Mouse (Mus musculus) frontal cortex, postnatal 36 days (tissue): ENCODE results near the gene Apbb2.

ENCODE experiments used
- DNase-seq, 2 experiments: peaks; one replicate each; pipeline ENCODE4 v3.0.0; 2022; ENCODE audit warnings: low spot score in 2 of 2

Gene Apbb2

DNA sequence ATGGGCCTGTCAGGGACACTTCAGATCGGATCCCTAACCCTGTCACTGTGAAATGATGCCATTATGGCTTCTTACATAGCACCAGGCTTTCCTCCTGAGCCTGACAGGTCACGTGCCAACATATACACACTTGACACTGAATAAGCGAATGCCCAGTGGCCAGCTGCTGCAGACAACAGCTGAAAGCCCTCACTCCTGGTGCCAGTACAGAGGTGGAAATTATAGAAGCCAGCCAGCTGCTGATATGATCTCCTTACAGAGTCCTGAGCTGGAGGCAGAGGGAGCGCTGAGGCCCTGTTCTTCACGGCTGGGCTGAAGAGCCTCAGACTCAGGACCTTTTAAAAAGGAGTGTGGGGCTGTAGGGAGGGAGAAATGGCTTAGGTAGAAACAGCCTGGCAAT lies 234.5 kb downstream of the Apbb2 start:
- DNase-seq: no peak

DNA sequence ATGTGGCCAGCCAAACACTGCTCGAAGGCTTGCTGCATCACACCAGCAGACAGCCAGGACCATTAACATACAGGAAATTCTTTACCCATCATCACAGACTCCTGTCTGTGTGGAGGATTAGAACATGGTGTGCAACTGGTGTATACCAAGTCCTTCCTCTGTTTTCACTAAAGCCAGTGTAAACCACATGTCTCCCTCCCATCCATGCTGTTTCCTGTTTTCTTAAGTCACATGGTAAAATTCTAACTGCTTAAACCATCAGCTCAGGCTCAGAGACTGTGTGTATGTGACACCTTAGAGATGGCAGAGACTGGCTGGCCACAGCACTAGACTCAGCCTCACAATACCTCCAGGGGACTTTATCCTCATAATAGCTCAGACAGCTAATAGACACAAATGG lies 236.5 kb downstream of the Apbb2 start:
- DNase-seq: no peak

DNA sequence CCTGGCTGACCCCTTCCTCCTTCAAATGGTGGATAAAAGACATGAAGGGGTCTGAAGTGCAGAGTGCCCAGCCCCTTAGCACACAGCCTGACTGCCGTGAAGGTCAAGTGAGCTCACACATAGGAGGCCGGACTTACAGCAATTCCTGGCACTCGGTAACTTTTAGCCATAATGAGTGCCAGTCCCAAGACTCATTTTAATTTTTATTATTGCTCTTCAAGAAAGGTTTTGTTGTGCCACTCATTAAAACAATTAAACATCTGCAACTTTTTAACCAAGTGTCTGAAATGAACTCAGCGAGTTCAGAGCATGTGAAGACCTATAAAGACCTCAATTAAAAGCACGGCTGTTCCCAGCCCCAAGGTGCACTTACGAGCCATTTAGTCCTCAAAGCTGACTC lies 239.6 kb downstream of the Apbb2 start:
- DNase-seq: no peak

DNA sequence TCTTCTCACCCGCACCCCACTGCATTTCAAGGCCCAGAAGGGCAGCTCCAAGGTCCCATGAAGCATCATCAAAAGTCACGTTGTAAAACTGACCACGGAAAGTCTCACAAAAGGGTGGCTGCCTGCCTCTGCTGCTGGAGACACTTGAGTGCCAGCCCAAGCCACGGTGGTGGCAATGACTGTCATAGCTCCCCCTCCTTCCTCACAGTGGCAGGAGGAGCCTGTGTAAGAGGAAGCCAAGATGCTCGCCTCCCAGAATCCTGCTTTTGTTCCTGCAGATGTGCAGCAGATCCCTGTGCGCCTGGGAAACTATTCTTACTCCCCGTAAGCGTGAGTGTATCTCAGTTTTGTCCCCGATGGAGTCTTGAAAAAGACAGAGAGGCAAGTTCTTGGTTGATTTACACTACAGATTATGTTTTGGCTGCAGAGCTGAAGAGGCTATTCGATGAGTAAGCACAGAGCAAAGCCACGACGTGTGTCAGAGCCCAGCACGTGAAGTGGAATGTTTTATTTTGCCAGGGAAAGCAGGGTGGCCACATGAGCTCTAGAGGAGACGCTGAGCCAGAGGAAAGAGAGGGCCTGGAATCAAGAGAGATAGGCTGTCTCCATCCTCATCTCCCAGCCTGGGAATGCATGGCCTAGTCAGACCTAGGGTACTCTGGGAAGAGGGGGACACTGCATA lies 241.9 kb downstream of the Apbb2 start:
- DNase-seq: no peak

DNA sequence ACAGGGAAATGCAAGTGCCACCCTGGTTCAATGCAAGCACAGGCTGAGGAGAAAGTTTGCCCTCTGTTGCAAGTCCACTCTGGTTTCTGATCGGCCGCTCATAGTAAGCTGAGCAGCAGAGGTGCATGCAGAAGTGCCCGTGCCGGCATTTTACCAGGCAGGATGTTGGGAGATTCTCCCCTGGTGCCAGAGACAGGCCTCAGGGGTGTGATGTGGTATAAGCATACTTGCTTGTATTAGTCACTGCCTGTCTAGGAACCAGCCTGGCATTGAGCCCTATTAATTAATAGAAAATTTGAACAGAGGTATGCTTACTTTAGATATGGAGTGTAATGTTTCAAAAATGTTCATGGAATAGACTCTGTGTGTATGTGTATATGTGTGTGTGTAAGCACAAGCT lies 244.2 kb downstream of the Apbb2 start:
- DNase-seq: no peak

DNA sequence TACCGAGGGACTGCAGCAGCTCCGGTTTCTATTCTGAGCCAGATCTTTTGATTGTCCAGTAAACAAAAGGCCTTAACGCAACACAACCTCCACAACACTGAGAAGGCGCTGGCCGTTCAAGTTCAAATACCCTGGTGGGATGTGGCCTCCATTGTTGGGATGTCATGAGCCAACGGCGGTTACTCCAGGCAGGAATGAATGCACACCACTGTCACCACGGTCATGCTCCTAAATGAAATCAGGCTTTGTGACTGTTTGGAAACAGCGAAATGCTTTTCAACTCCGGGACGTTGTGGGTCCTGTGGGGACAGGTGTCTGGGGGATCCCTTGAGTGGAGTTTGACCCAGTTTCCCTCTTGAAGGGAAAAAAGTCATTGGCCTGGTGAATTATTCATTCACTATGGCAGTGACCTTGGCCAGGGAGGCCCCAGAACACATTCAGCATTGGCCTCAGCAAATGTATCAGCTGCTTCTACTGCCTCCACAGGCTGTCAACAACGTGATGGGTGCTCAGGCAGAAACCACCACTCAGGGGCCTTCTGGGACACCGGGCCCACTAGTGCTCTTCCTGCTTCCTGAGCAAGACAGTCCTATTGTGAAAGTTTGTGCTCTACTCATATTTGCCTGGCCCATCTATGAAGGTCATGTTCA lies 244.9 kb downstream of the Apbb2 start:
- no peak for DNase-seq

DNA sequence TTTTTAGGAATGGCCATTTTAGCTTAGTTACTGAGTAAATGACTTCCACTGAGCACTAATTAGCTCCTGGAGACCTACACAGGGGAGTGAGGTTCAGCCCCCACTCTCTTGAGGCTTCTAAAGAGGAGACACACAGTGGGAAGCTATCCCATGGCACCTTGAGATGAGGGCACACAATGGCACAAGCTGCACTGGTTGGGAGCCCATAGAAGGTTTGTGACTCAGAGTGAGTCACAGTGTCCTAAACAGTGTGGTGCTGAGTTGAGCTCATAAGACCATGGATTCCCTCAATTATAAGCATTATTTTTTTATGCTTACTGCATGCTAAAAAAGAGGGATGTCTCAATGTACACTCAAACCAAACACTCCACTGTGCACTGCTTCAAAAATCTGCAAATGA lies 247.5 kb downstream of the Apbb2 start:
- DNase-seq: no peak

DNA sequence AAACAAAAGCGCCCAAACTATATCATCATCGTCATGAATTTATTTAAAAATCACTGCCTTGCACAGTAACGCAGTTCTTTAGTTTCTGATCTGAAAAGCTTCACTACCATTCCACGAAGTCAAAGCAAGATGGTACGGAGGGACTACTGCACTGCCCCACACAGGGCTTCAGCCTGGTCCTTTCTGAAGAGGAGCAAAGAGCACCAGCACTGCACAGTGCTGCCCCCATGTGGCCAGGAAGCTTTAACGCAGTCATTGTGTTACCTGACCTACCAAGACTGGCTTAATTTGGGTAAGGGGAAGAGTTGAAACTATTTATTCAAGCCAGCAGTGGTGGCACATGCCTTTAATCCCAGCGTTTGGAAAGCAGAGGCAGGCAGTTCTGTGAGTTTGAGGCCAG lies 249.6 kb downstream of the Apbb2 start:
- peak in 1 of 2 experiments; percentile 42 for DNase-seq

DNA sequence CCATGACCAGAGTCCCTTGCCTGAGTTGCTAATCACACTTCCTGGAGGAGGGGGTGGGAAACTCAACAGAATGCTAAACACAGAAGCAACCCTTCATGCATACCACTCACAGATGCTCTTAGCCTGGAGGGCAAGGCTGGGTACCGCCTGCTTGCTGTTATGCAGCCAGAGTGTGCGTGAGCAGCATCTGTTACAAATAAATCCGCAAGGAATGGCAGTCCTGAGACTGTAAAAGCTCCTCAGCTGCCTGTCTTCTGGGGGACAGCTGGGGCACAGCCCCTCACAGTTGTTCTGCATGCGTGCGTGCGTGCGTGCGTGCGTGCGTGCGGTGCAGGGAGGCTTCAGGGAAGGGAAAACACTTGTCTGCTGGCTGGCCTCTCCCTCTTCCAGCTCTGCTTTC lies 250.9 kb downstream of the Apbb2 start:
- no peak for DNase-seq

DNA sequence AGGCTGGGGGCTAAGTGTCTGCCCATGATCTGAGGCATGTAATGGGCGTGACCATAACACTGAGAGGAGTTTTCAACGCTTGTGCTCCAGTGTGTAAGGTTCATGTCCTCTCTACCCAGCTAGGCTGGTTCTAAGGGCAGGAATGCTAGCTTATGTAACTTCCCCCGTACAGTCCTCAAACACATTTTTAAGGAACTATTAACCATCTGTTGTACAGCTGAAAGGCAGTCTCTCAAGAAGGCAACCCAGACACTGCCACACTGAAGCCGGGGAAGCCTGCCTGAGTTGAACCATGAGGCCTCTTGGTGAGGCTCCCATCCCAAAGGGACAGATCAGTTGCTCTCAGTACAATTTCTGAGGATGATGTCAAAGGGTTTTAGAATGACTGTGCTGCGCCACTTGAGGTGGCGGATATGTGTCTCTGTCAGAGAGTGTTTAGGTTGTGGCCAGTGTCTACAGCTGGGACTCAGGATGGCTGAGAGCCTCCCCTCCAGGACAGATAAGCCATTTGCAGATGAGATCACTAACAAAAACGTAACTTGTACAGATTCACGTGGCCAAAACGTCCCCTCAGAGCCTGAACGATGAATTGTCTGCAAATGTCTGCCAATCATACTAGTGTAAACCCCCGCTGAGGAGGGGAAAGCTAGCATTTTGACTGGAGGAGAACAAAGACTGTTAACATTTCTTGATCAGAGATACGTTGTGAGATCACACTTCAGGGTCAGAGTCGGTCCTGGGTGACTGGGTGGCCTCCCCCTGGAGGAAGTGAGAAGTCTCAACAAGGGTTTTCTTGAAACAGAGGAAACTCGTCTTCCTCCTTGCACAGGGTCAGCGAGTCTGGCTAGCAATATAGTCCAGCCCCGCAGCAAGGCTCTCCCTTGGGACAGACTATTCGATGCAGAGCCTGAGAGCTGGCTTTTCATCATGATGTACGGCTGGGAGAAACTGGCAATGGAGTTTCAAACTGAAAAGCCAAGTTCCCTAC lies 255.0 kb downstream of the Apbb2 start:
- DNase-seq: no peak

DNA sequence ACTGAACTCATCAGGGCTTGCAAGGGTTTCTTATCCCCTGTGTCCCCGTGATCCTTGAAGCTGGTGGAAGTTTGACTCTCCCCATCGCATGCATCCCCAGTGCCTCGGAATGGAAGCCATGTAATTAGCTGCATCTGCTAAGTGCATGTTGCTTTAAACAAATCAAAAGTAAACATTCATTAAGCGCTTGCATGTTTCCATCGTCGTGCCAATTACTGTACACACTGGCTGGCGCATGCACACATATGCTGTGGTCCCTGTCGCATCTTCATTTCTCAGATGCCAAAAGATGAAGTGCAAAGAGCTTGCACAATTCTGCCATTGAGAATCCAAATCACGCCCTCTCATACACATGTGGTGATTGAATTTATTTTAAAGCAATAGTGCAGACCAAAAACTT lies 257.8 kb downstream of the Apbb2 start:
- no peak for DNase-seq

DNA sequence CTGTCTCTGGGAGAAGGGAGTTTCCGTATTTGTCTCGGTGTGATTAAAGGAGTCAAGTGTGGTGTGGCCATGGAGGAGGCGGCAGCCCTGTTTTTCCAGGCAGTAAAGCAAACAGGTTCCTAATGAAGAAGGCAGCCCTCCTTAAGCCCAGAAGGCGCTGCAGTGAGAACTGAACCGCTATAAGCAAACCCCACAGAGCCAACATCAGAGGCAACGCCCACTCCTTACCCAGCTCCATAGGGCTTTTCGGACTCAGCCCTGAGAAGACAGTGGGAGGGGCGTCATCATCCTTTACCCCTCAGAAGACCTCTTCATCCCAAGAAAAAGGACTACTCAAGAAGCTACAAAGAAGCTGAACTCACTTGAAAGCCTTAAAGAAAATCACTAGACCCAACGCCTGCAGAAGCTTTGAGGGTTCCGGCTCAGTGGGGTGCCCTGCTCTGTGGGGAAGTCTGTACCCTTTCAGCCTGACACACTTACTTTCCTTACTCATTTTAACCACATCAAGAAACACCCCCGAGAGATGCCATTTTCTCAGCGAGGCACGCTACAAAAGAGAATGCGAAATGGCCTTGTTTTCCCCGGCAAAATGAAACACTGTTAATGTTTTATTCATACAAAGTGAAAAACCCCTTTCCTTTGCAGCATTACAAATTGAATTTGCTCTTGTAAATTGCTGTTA lies 258.7 kb downstream of the Apbb2 start:
- DNase-seq: no peak

DNA sequence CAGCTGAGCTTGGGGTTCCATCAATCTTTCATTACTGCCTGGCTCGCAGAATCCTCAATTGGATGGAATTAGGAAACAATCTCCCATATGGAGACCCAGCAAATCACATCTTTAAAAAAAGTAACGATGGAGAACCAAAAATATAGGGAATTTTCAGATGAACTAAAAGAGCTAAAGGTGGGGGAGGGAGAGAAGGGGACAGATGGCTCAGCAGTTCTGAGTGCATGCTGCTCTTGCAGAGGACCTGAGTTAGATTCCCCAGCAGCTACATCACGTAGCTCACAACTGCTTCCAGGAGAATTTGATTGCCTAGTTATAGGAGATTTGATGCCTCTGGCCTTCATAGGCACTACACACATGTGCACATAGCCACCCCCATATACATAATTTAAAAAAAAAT lies 263.4 kb downstream of the Apbb2 start:
- DNase-seq: no peak

DNA sequence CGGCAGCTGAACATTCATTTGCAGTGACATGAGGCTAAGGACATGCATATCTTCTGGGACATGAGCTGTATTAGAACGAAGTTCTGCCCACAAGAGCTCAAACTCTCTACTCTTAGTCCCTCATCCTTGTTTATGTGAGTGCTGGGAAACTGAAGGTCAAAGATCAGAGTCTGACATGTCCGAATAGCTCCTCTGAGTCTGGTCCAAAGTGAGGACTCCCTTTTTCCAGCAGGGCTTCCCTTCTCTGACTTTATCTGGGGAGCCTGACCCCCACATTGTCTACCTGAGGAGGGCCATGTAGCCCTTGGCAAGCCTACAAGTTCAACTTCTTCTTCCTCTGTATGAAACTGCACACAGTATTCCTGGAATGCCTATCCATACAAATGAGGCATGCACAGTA lies 264.7 kb downstream of the Apbb2 start:
- DNase-seq: no peak

DNA sequence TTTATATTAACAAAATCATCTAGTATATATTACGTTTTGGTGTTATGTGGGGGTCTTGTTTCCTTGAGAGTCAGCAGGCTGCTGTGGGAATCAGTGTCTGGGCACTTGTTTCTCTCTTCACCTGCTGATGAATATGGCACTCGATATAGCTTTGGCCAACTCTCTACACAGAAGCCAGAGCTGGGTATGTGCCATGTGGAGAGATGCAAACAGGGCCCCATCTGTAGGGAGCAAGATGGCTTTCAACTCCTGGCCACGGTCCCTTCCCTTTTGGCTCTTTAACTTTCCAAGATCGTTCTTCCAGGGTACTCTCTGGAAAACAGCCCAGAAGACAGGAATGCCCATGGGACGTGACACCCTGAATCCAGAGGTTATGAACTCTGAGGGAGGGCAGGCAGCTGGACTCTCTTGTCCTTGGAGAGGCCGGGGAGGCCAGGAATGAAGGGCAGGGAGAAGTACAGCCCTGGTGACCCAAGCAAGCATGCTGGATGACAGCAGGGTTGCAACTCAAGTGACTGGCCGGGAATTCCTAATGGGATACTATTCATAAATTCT lies 266.7 kb downstream of the Apbb2 start:
- DNase-seq: no peak

DNA sequence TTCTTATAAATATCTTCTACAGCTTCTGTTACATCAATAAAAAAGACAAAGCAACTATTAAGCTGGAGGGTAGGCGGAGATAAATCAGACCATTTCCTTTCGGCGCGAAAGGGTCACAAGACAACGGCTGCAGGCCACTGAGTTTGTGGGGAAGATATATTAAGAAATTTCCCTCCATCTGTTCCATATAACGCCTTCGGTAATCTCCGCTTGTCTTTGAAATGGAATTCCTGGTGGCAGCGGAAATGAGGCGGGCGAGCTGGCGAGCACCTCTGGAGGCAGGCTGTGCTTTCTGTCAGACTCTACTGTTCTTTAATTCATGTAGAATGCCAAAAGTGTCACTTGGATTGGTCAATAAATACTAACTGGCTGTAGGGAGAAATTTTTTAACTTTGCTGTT lies 267.5 kb downstream of the Apbb2 start:
- no peak for DNase-seq

DNA sequence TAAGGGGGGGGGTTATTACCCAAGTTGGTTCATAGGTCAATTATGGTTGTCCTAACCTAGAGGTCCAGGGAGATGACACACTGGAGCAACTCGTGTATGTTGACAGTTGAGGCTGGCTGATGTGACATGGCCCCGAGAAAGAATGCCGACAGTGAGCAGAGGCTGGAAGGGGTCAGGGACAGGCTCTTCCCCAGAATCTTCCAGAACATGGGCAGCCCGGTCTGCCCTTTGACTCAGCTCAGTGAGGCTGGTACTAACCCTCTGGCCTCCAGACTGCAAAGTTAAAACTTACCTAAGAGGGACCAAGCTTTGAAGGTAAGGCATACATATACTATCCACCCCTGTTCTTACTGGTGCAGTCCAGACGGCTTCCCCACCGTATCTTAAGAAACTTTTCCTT lies 268.0 kb downstream of the Apbb2 start:
- no peak for DNase-seq

DNA sequence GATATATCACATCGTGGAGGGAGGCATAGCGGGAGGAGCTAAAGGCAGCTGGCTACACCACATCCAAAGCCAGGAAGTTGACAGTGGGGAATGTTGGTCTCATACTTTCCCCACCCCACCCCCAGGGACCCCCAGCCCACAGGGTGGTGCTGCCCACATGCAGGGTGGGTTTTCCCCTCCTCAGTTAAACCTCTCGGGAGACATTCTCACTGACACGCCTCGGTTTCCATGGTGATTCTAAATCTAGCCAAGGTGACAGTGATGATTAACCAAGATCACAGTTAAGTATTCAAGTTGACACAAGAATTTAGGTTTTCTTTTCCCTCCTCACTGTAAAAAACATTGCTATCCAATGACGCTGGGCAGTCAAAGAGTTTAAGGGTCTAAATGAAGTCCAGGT lies 270.2 kb downstream of the Apbb2 start:
- no peak for DNase-seq

DNA sequence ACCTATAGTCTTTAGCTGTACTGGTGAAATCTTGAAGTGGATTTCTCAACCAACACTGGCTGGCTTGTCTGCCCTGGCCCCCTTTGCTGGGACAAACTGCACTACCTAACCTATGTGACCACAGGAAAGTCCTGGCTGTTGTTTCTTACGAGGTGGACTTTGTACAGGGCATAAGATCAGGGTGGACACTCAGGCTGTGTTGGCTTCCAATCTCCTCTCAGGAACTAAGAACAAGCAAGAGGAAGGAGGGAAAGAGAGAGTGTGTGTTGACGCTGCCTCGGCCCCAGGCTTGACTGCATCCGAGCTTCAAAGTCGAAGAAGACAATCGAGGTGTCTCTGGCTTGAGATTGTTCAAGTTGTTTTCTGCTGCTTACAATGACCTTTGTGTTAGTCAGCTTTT lies 271.8 kb downstream of the Apbb2 start:
- no peak for DNase-seq

DNA sequence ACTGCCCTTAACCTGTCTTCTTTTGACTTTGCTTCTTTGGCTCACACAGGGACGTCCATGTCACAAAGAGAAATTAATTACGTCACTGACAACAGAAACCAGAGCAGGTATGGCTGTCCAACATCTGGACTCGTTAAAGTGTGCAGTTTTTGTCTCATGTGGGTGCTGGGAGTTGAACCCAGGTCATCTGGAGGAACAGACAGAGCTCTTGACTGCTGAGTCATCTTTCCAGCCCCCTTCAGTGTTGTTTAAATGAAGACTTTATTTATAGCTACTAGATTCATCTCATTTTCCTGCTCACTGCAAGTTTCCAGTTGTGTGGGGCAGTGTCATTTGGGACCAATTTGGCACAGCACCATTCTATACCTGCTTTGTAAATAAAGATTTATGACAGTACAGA lies 273.4 kb downstream of the Apbb2 start:
- DNase-seq: no peak

DNA sequence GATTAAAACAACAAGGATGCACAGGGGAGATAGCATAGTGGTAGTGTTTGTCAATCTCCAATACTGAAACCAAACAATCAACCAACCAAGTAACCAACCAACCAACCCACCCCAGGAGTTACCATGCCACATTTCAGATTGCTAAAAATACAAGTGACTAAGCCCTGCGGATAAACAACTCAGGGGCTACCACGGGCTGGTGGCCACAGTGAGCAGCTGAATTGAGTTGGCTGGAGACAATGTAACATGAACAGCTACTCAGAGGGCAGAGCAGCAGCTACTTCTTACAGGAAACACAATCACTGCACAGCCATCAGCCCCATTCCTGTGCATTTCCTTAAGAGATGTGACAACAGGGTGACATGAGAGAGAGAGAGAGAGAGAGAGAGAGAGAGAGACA lies 274.4 kb downstream of the Apbb2 start:
- DNase-seq: no peak

DNA sequence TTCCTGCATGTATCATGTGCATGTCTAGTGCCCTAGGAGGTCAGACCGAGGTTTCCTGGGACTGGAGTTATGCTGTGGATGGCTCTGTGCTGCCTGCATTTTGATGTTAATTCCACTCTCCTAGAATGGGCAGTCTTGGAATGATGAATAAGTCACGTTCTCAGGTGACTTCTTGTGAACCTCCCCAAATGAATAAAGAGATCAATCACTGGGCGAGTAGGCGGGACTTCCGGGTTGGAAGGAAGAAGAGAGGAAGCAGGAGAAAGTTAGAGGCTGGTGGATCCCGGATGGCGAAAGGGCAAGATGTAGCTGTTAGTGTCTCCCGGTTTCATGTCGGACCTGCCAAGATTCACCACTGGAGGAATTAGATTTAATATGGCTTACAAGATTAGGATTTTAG lies 276.3 kb downstream of the Apbb2 start:
- no peak for DNase-seq
